Mouse (Mus musculus): ENCODE results near the gene Serpina3b.
"Not testable (repeated sequence)": the region's sequence is repeated elsewhere in the genome, so short reads cannot be mapped to it uniquely, and the experiment has no call there.

Serpina3b gene

GRCm38 (mm10) chr12:104127696-104128095 is at the start of gene Serpina3b:
Serpina3b (plus strand) TSS chr12:104127996.
- no peak for DNase-seq (ENCODE audit: low spot score)

- no peak for DNase-seq (ENCODE audit: low spot score)
These were observed 37.7 kb upstream of the Serpina3b start for GRCm38 (mm10) chr12:104090119-104090518.

- no peak for DNase-seq (ENCODE audit: low spot score)
These were observed 36.5 kb upstream of the Serpina3b start for GRCm38 (mm10) chr12:104091303-104091702.

- no peak for DNase-seq (ENCODE audit: low spot score)
These were observed 27.0 kb upstream of the Serpina3b start, which contains the start of gene Serpina5 for GRCm38 (mm10) chr12:104100768-104101167. Serpina5 (plus strand) TSS chr12:104101113.

GRCm38 (mm10) chr12:104105847-104106246 is 21.9 kb upstream of the Serpina3b start:
- no peak for DNase-seq (ENCODE audit: low spot score)

DNA sequence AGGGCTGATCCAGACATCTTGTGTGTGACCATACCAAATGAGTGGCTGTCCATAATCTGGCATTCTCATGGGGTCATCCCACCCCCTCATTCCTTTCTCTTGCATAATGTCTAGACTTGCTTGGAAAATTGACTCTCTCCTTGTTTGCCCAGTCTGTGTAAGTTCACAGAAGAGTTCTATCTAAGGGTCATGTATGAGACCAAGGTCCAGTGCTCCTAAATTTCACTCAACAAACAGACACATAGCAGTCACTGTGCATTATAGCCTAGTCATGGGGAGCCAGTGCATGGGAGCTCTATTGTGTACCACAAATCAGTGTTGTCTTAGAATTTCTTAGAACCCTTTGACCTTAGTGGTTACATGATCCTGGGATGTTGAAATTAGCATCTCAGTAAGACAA is 20.9 kb upstream of the Serpina3b start:
- no peak for DNase-seq (ENCODE audit: low spot score)

- DNase-seq (ENCODE audit: low spot score) = no peak
These were observed 19.3 kb upstream of the Serpina3b start for GRCm38 (mm10) chr12:104108507-104108906.

GRCm38 (mm10) chr12:104112333-104112732 is 15.5 kb upstream of the Serpina3b start, which contains the start of gene Serpina3a:
Serpina3a (plus strand) TSS chr12:104112724.
- DNase-seq (ENCODE audit: low spot score) = not testable (repeated sequence)

GRCm38 (mm10) chr12:104114921-104115579 is 12.7 kb upstream of the Serpina3b start:
- no peak for DNase-seq (ENCODE audit: low spot score)

DNA sequence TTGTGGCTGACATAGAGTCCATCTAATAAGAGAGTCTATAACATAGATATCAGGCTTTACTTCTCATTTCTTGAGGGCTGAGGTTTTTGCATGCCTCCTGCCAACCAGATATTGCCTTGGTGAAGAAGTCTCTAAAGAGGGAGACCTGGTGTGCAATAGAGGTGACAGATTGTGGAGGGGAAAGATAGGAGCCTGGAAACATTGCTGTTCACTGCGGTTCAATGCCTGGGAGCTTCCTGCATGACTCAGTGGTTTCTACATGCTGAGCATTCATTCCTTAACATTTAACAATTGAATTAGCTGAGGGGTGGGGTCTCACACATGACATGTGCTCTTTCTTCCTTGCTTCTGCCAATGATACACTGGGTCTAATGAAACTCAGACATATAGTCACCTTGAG is 4.7 kb upstream of the Serpina3b start:
- DNase-seq (ENCODE audit: low spot score) = no peak

DNA sequence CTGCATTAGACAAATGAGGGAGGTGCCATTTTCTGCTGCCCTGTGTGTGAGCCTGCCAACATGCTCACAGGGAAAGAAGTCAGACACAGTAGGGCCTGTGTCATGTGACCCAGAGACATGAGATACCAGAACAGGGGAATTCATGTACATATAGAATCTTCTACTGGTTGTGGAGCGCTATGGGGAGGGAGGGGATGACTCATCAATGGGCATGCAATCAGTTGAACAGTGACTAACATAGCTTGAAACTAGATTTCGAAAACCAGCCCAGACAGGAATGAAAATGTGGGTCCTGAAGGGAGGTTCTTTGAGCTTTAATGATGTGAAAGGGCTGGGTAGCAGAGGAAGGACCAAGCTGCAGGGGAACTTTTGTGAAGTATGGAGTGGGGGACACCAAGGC is 3.8 kb upstream of the Serpina3b start:
- no peak for DNase-seq (ENCODE audit: low spot score)

- DNase-seq (ENCODE audit: low spot score) = no peak
These were observed 2.7 kb upstream of the Serpina3b start for GRCm38 (mm10) chr12:104125021-104125560.

- DNase-seq (ENCODE audit: low spot score) = no peak
These were observed 3.2 kb downstream of the Serpina3b start for GRCm38 (mm10) chr12:104131041-104131440.

DNA sequence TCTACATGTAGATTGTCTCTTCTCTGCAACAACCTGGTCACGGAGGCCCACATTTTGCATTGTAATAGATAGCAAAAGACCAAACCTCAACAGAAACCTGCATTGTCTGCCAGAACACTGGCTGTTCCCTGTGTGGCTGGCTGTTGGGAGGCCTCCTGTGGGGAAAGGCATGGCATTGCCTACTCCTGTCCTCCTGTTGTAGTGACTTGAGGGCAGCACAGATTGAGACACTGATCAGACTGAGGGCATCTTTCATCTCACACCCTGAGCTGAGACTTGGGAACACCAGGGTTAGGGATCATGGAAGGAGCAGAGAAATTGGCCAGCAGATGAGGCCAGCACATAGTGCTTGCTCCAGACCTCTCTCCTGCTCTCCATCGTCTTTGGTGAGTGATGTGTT is 10.4 kb downstream of the Serpina3b start:
- DNase-seq (ENCODE audit: low spot score) = no peak

- no peak for DNase-seq (ENCODE audit: low spot score)
These were observed 12.8 kb downstream of the Serpina3b start for GRCm38 (mm10) chr12:104140543-104141103.

GRCm38 (mm10) chr12:104141506-104141905 is 13.7 kb downstream of the Serpina3b start:
- no peak for DNase-seq (ENCODE audit: low spot score)

GRCm38 (mm10) chr12:104142427-104142826 is 14.6 kb downstream of the Serpina3b start:
- DNase-seq (ENCODE audit: low spot score) = no peak

- no peak for DNase-seq (ENCODE audit: low spot score)
These were observed 15.5 kb downstream of the Serpina3b start for GRCm38 (mm10) chr12:104143286-104143685.

DNA sequence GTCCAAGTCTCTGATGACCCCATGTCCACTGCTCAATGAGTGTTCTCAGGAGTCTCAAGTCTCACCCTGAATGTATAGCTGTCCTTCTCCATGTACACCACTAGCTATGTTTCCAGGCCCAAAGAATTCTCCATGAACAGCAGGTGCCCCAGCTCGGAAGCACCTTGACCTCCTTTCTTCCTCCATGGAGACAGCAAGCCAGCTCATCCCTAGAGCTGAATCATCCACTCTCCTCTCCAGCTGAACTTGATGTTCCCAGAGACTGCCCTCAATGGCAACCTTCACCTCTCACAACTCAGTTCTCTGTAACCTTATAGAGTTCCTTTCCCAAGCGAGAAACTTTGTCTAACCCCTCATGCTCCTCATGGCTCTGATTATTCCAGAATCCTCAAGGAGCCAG is 17.8 kb downstream of the Serpina3b start:
- DNase-seq (ENCODE audit: low spot score) = no peak

GRCm38 (mm10) chr12:104151989-104152388 is 24.2 kb downstream of the Serpina3b start:
- DNase-seq (ENCODE audit: low spot score) = peak; percentile 51

DNA sequence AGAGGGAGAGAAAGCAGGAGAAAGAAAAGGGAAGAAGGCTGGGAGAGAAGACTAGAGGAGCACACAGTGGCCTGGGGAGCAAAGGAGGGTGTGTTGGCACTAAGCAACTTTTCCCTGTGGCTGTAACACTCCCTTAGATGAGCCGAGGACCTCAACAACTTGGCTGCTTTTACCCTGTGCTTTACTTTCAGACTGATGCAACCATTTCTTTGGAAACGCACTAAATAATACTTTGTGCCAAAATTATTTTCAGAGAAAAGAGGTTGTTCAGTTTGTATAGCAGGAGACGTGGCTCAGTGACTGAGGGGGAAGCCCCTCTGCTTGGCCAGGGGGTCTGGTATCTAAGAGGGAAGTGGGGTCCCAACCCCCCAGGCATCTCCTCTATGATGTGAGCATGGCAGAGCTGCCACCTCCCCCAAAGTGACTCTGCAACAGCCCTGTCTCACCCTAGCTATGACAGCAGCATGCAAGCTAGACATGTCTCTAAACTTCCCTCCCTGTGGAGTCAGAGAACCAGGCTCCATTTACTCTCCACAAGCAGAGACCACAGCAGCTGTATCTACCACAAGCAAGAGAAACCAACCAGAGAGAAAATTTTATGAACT is 25.3 kb downstream of the Serpina3b start:
- peak; percentile 15 for DNase-seq (ENCODE audit: low spot score)

DNA sequence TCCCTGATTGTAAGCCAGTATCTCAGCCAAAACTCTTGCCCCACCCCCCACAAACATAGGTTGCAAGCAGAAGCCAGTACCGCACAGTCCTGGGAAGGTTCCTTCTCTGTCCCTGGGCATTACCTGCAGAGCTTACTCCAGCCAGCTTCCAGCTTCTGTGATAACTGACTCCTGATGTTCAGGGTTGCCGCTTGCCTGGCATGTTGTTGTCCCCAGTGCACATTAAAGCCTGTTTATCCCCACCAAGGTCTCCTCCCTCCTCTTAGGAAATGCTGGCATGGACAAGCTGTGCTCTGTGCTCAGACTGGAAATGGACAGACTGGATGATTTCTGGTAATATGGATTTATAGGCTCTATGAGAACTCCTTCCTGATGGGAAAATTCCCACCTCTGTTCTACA is 25.9 kb downstream of the Serpina3b start, which contains the start of gene Serpina3c:
Serpina3c (minus strand) TSS at position 215 of the 400 bp plus-strand sequence.
- DNase-seq (ENCODE audit: low spot score) = peak; percentile 24

DNA sequence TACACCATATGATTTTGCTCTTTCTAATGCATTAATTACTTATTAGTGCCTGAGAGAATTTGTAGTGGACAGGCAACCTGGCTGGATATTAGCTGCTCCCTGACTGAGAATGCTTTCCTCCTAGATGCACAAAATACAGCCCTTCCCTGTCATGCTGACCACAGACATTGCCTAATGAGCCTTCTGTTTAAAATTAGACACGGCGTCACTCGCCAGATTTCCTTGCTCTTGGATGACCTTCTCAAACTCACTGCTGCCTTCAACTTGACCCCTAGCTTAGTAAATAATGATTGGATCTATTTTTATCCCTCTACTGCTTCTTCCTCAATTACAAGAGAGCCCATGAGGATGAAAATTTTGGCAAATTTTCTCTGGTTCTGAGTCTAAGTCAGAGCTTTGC is 47.0 kb downstream of the Serpina3b start:
- no peak for DNase-seq (ENCODE audit: low spot score)
